Mouse (Mus musculus) lung, postnatal 10 days (tissue): ENCODE results near the gene Ssx2ip.

ENCODE experiments used
- DNase-seq: peaks from one replicate; pipeline ENCODE4 v3.0.0; 2021

Gene Ssx2ip

DNA sequence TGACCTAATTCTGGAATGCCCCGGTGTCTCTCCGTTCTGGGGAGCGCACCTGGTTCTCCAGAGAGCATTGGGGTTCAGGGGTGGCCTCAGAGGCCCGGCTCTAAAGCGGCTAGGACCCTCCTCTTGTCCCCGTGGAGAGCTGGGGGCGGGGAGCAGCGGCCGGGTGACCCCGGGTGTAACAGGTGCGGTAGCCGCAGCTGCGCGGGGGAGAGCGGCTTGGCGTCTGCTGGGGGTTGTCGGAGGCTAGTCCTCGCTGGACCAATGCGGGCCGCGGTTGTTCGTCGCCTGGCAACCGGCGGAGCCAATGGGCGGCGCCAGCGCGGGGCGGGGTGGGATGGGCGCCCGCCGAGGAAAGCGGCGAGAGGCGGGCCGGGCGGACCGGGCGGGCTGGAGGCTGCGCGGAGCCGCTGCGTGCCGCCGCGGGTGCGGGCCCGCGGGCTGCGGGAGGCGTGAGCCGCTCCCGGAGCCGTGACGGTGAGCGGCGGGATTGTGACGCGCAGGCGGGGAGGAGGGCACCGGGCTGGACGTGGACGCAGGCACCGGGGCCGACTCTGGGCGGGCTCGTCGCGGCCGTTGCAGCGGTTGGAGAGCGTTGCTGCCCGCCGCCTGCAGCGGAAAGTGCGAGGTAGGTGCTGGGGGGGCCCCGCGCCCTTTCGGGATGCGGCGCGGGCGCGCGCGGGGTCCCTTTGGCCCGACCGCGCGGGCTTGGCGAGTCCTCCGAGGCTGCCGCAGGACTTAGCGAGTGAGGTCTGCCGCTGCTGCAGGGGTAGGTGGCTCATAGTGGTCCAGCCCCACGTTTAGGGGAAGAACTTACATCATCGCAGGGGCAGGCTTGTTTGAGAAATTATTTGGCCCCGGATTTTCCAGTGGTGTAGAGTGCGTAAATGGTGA lies at the start of gene Ssx2ip:
Gene Ssx2ip (plus strand): TSS at position 332 of the 891 bp plus-strand sequence.
- peak; percentile 96 for DNase-seq

GRCm38 (mm10) chr3:146355146-146355545 lies 49.3 kb upstream of the Ssx2ip start:
- DNase-seq = no peak

- DNase-seq = no peak
These were observed 39.0 kb upstream of the Ssx2ip start for GRCm38 (mm10) chr3:146365471-146365870.

GRCm38 (mm10) chr3:146367058-146367457 lies 37.4 kb upstream of the Ssx2ip start:
- no peak for DNase-seq

DNA sequence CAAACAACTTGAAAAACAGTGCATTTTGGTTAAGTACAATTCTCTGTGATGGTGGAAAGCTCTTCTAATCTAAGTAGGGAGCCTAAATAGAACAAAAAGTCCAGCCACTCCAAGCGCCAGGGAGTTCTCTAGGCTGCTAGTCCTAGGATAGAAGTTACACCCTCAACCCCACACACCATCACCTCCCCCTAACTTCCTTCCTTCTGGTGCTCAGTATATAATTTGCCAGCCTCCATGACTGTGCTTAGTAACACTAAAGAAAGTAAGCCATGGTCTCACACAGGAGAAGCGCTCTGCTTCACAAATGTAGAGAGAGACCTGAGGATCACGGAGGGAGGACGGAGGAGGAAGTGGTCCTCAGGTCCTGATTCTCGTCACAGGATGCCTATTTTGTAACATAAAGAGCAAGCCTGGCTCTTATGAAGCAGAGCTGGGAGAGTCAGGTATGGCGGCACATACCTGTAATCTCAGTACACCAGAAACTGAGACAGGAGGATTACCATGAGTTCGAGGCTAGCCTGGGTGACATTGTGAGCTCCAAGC lies 33.8 kb upstream of the Ssx2ip start:
- no peak for DNase-seq

DNA sequence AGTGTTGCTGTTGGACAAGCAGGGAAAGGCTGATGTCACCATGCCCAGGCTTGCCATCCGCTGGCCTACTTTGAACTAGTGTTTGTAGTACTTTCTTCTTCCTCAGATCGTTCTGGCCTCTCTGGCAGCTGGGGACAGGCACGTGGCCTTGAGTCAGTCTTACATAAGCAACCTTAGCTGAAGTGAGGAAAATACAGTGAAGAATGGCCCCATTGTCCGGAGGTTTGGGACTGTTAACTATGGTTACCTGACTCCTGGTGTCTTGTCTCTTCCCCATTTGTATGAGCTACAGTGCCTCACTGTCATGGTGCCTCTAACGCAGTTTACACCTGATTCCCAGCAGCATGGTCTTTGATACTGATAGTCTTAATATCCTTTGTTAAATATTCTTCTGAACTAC lies 33.2 kb upstream of the Ssx2ip start:
- DNase-seq = no peak

DNA sequence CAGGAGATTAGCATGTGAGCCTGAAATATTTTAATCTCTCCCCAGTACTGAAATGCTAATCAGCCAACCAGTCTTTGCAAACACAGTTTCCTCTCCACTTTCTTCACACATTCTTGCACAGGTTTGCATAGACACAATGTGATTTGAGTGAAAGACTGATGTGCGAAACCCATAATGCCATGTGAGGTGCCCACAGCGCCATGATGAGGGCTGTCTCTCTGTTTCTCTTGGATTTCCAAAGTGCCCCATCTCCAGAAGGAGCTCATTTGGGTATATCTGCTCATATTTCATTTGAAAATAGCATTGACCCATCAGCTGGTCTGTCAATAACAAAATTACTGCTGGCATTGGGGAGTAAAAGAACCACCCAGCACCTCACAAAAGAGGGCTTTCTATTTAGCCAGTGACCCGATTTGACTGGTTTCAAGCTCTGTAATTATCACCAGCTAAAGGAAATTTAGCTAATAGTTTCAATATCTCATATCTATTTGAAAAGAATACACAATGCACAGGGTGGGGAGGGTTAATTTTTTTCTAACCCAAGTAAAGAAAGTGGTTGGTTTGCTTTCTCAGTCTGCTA lies 29.8 kb upstream of the Ssx2ip start:
- DNase-seq = no peak

GRCm38 (mm10) chr3:146375224-146375657 lies 29.2 kb upstream of the Ssx2ip start:
- no peak for DNase-seq

DNA sequence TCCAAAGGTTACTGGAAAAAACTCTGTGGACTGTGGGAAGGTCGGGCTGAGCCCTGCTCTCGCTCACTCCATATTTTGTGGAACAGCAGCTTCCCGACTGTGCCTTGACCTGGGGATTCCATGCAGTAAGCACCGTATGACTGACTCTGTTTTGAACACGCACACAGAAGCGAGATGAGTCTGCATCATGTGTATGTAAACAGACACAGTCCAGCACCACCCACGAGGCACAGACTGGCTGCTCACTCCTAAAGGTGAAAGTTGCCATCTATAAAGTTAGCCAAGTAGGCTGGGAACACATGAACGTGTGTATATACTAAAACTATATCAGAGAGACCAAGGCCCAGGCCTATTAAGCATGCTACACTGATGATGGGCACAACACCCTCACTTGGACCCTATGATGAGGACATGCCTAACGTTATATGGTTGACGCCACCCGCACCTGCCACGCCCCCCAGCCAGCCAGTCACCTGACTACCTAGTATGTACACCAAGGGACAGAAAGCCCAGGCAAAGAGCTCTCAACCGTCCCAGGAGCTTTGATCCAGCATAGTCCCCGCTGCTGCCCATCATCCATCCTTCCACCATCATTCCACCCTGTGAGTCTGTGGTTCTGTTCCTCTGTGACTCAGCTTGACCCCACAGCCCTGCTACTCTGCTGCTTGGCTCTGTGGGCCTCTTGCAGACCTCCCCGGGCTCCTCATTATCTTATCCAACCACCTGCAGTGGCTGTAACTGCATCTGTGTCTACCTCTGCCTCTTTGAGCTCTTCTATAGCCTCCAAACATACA lies 27.9 kb upstream of the Ssx2ip start:
- DNase-seq = no peak

DNA sequence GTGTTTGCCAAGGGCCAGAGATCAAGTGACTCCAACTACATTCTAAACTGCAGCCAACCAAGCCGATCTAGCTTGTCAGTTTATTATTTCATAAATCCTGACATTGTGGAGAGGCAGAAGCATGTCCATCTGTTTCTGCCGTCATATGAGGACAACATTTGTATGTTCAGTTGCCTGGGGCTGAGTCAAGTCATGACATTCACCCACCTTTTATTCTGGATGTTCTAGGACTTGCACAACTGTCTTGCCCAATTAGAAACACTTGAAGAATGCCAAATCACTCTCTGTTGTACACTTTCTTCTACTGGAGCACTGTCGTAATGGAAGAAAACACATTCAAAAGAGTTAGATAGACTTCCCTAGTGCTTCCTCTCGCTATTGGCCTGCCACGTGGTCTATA lies 27.2 kb upstream of the Ssx2ip start:
- DNase-seq = no peak

DNA sequence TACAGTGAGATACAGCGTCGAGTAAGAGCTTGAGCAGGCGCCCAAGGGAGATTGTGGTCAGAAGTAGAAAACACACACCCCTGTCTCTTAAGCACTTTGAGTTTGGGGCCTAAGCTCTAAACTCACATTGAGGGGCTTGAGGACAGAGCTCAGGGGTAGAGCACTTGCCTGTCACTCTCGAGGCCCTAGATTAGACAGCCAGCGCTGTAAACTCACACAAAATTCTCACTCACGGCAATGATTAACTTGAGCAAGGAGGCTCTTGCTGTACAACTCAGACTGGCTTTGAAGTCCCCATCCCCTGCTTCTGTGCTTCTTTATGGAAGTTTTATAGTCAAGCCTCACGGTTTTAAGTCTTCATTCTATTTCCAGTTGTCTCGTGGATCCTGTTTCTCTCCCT lies 25.7 kb upstream of the Ssx2ip start:
- no peak for DNase-seq

DNA sequence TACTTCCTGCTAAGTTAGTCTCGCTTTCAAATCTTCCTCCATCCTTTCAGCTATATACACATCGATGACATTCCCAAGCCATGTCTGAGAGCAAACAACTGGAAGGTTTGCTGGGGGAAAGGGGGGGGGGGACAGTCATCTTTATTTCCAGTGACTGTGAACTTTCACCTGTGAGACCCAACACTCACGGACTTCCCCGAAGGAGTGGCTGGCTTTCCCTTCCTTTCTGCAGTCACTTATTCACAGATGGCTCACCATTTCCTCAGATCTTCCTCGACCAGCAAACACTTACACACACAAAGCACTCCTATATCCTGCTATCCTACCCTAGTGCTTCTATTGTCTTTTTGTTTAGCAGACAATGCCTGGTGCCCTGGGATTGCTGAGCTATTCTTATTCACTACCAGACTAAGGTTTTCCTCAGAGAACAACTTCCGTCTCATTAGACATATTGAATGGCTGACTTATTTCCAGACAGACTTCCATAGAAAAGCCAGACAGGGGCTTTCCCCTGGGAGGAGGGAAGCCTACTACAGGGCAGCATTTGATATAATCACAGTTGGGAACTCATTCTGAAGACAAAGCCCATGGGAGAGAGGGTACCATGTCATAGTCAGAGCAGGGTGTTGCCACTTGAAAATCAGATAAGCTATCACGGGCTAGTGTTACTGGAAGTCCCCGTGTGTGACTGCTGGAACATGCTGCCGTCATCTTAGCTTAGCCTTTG lies 24.5 kb upstream of the Ssx2ip start:
- no peak for DNase-seq

DNA sequence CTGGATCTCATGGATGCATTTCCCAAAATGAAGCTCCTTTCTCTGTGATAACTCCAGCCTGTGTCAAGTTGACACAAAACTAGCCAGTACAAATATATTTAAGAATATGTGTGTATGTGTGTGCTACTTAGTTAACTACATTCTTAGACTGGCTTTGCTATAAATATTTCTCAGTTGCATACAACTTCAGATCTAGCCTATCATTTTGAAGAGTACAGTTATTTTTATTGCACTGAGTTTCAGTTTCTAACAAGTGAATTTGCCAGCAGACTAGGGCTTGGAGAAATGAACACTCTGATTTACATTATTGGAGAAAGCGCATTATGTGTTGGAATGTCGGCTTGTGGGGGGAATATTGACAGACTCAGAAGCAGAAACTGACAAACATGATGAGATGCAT lies 23.6 kb upstream of the Ssx2ip start:
- no peak for DNase-seq

GRCm38 (mm10) chr3:146381471-146381870 lies 23.0 kb upstream of the Ssx2ip start:
- DNase-seq = no peak

DNA sequence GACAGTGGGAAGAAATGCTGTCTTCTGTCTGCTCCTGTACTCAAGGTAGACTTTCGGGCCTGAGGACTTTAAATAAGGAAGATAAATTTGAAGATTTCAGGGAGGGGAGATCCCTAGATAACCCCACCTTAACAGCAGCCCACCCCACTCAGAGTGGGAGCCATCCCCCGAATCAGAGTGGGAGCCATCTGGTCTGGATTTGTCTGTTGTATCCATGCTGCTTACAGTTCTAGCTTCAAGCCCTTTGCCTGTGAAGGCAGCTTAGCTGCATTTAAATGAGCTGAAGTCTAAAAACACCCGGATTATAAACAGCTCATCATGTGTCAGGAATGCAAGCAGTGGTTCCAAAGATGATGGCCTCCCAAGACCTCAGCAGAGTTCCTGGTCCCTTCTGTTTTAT lies 17.6 kb upstream of the Ssx2ip start:
- peak; percentile 7 for DNase-seq

- no peak for DNase-seq
These were observed 11.7 kb upstream of the Ssx2ip start for GRCm38 (mm10) chr3:146392656-146393321.

- DNase-seq = no peak
These were observed 10.8 kb upstream of the Ssx2ip start for GRCm38 (mm10) chr3:146393641-146394100.

DNA sequence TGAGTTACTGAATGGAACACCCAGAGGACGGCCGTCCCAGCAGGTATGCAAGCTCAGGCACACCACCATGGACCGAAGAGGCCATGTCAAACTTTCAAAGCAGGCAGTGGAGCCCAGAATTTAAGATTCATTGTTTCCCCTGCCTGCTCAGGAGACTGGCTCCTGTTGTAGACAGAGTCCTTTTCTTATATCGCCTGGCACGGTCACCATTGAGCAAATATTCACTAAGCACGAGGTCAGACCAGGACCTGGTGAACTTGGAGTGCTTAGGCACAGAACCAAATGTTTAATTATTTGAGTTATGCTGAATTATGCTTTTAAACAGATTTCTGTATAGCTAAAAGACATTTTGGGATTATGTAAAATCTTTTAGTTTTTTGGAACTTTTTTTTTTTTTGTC lies 8.2 kb upstream of the Ssx2ip start:
- no peak for DNase-seq

DNA sequence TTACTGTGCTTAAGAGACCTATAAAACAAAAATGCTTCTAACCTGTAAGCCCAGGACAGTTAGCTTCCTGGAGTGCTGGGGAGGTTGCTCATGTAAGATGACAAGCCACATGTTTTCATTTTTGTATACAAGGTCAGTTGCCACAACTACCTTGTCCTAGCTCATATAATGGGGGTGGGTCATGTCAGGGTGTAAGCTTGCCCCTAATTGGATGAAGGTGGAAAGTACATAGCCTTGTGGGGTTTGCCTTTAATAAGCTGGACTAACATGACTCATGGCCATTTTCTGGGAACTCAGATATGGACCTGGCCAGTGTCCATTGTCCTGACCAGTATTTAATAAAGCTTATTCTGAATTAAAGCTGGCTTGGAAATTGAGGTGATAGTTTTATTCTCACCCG lies 7.5 kb upstream of the Ssx2ip start:
- DNase-seq = no peak

DNA sequence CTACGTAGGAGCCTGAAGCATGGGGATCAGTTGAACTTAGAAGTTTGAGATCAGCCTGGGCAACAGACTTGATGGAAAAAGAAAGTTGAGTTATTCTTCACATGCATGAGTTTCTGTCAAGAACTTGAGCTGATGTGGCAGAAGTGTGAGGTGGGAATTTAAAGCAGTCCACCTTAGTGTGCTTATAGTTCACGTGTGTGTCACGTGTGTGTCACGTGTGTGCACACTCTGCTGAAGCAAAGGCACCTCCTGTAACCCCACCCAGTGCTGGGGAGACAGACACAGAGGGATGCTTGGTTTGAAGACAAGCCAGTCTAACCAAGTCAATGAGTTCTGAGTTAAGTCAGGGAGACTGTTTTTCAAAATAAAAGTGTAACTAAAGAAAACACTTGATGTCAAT lies 6.6 kb upstream of the Ssx2ip start:
- DNase-seq = no peak

DNA sequence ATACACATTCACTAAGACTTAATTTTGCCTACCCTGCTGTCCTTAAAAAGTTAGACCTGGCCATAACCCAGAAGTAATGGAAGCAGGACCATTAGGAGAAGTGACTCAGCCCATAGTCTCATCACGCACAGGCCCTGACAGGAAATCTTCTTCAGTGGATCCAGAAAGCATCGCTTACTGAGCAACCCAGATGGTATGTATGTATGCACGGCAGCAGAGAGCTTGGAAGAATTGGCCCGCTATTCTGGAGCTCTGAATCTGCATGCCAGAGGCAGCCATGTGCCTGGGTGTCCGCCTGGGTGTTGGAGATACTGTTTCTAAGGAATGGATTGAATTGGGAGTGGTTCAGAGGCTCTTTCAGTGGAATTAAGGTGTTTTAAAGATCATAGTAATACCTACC lies 5.2 kb upstream of the Ssx2ip start:
- DNase-seq = no peak

- no peak for DNase-seq
These were observed 672 bp upstream of the Ssx2ip start for GRCm38 (mm10) chr3:146403770-146404169.
